In genomic region chr12:34142743-34143142, GRCm38 (mm10) we compare ENCODE assay signal across 16 mouse cellular contexts.
"Had no signal": no experiment of that assay in that cellular context is flagged by ENCODE, and none has a peak within 500 bp of the region (broad histone marks: within the 10 kb centered on the region; RNA-seq: fewer than 3 reads in every experiment).

No protein-coding gene starts in this region.

- DNase-seq: kidney, adult 2 months; kidney, postnatal 25 days; left cerebral cortex, postnatal 4 days; lung, embryonic 14.5 days; lung, postnatal 10 days; lung, postnatal 4 days; midbrain, embryonic 14.5 days; retina, postnatal 1 day; right cerebral cortex, postnatal 4 days; spleen, adult 18-20 months; thymus, postnatal 4 days had no signal

- H3K27ac ChIP-seq: limb, embryonic 13.5 days; liver, embryonic 15.5 days; neural tube, embryonic 12.5 days; stomach, postnatal 0 days had no signal

- H3K36me3 ChIP-seq: limb, embryonic 13.5 days; liver, embryonic 15.5 days; neural tube, embryonic 12.5 days had no signal

- H3K4me2 ChIP-seq: limb, embryonic 13.5 days; liver, embryonic 11.5 days; liver, embryonic 15.5 days; lung, embryonic 14.5 days; neural tube, embryonic 12.5 days had no signal

- H3K4me3 ChIP-seq: limb, embryonic 13.5 days; liver, embryonic 15.5 days; neural tube, embryonic 12.5 days had no signal

- H3K9me3 ChIP-seq: limb, embryonic 13.5 days; liver, embryonic 15.5 days; neural tube, embryonic 12.5 days had no signal

- H3K9ac ChIP-seq: limb, embryonic 13.5 days; liver, embryonic 15.5 days; lung, embryonic 14.5 days; neural tube, embryonic 12.5 days had no signal

- H3K4me1 ChIP-seq: limb, embryonic 13.5 days; liver, embryonic 15.5 days; neural tube, embryonic 12.5 days had no signal

- H3K27me3 ChIP-seq: limb, embryonic 13.5 days; liver, embryonic 15.5 days; neural tube, embryonic 12.5 days had no signal
